In the genomic region with DNA sequence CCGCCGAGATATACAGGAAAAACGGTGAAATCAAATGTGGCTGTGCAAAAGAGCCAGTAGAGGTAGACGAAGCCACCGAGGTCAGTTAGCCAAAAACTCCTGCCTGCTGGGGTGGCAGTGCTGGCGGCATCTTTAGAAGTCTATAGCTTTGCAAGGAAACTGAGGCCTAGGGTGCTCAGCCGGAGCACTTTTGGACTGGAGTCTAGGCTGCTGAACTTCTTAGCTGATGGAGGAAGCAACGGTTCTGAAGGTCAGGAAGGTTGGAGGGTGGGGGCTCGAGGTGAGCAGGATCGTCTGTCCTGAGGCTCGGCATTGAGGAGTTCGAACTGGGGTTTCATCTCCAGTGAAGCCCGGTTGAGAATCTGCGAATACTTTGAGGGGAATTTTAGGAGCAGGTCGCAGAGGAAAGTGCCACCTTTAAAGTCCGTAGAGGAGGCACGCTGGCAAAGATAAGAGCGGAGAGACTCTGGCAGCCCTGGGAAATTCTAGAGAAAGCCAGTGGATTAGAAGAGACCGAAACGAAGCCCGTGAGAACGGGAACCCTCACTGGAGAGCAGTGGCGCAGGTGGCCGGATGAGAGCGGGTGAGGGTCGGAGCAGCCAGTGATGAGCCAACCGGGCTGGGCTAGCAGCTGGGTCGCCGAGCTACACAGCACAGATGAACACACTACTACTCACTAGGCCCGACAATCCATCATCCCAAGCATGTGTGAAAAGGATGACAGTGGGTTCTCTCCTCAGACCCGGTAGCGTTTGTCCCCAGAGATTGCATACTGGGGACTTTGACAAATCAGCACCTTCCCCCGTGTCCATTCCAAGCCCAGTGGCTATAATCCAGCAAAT, we compare ENCODE assay signal across 8 mouse cellular contexts.
DNase-seq lines count a peak whose midpoint lies in the region; ATAC-seq and TF ChIP-seq lines count a peak whose summit lies in the region.

No protein-coding gene starts in this region.

- WGBS in heart, embryonic 14.5 days: 7% methylated on average over 33 of the region's 33 CpGs
- WGBS in limb, embryonic 11.5 days: 1% methylated on average over 33 of the region's 33 CpGs
- 6% methylated on average over 33 of the region's 33 CpGs for WGBS in midbrain, postnatal 0 days

- H3K9me3 ChIP-seq in heart, embryonic 14.5 days (ENCODE audit: control insufficient read depth, low read length): no peaks in the 10 kb centered on the region
- H3K9me3 ChIP-seq in limb, embryonic 11.5 days (ENCODE audit: control insufficient read depth, low read length): no peaks in the 10 kb centered on the region; the same call in 1 of the 2 replicates
- H3K9me3 ChIP-seq in midbrain, postnatal 0 days (ENCODE audit: low read length): no peaks in the 10 kb centered on the region

- peak; percentile 37 for ATAC-seq in activated CD4-positive, CD25-positive, alpha-beta regulatory T cell, adult 4 months
- ATAC-seq in heart, embryonic 14.5 days (ENCODE audit: insufficient number of reproducible peaks, insufficient read depth, low FRiP score, low read depth): no peak
- ATAC-seq in limb, embryonic 11.5 days (ENCODE audit: insufficient number of reproducible peaks, low FRiP score, low TSS enrichment, low read depth): no peak
- peak; percentile 35; the same call in 1 of the 2 replicates for ATAC-seq in midbrain, postnatal 0 days (ENCODE audit: low FRiP score)

- peak overlapping the region; percentile 74 for H3K9ac ChIP-seq in heart, embryonic 14.5 days (ENCODE audit: low read length)
- H3K9ac ChIP-seq in limb, embryonic 11.5 days (ENCODE audit: low read length): peak overlapping the region; percentile 52
- peak overlapping the region; percentile 52 for H3K9ac ChIP-seq in midbrain, postnatal 0 days (replicated peaks; ENCODE audit: low read length, poor library complexity, severe bottlenecking)

- no peaks in the 10 kb centered on the region for H3K36me3 ChIP-seq in heart, embryonic 14.5 days (ENCODE audit: control insufficient read depth, insufficient read depth, low read length)
- no peaks in the 10 kb centered on the region for H3K36me3 ChIP-seq in limb, embryonic 11.5 days (ENCODE audit: control insufficient read depth, insufficient read depth, low read length)
- no peaks in the 10 kb centered on the region for H3K36me3 ChIP-seq in midbrain, postnatal 0 days (ENCODE audit: insufficient read depth, low read length)

- no peaks in the 10 kb centered on the region for H3K27me3 ChIP-seq in heart, embryonic 14.5 days (ENCODE audit: control insufficient read depth, insufficient read depth, low read length)
- H3K27me3 ChIP-seq in limb, embryonic 11.5 days (ENCODE audit: control insufficient read depth, insufficient read depth, low read length): peaks cover 12% of the 10 kb centered on the region
- H3K27me3 ChIP-seq in midbrain, postnatal 0 days (ENCODE audit: insufficient read depth, low read length): no peaks in the 10 kb centered on the region

- H3K4me2 ChIP-seq in heart, embryonic 14.5 days (ENCODE audit: low read length): peak overlapping the region; percentile 80
- H3K4me2 ChIP-seq in limb, embryonic 11.5 days (ENCODE audit: low read depth, severe bottlenecking): peak overlapping the region; percentile 80
- peak overlapping the region; percentile 90 for H3K4me2 ChIP-seq in midbrain, postnatal 0 days (ENCODE audit: low read depth, low read length, poor library complexity, severe bottlenecking)

- peak overlapping the region; percentile 74 for H3K27ac ChIP-seq in layer of hippocampus, adult 2 months
- H3K27ac ChIP-seq in heart, embryonic 14.5 days (replicated peaks in 1 of 2; ENCODE audit: control insufficient read depth in 1 of 2, insufficient read depth in 1 of 2, low read depth in 2 of 2, low read length in 2 of 2): peak overlapping the region in 1 of 2 experiments; percentile 46; a peak in 1 of 4 replicates
- no peak overlapping the region for H3K27ac ChIP-seq in limb, embryonic 11.5 days (replicated peaks; ENCODE audit: low read depth, low read length)
- H3K27ac ChIP-seq in midbrain, postnatal 0 days (ENCODE audit: low read depth, low read length): no peak overlapping the region

- H3K4me3 ChIP-seq in layer of hippocampus, adult 2 months: peak overlapping the region; percentile 66
- H3K4me3 ChIP-seq in heart, embryonic 14.5 days (ENCODE audit: control insufficient read depth in 1 of 2, insufficient read depth in 1 of 2, low read depth in 1 of 2, low read length in 2 of 2): peak overlapping the region; percentile 45 to 46
- peak overlapping the region; percentile 41 for H3K4me3 ChIP-seq in limb, embryonic 11.5 days (ENCODE audit: low read depth, low read length)
- H3K4me3 ChIP-seq in midbrain, postnatal 0 days (ENCODE audit: low read depth, low read length): peak overlapping the region; percentile 45

- no peak for TF ChIP-seq CTCF in layer of hippocampus, adult 2 months (conservative IDR thresholded peaks at IDR 0.05)
- no peak for TF ChIP-seq CTCF in midbrain, postnatal 0 days (IDR thresholded peaks at IDR 0.05)

- H3K4me1 ChIP-seq in heart, embryonic 14.5 days (ENCODE audit: control insufficient read depth in 2 of 2, insufficient read depth in 2 of 2, low read length in 2 of 2): peaks cover 23 to 38% of the 10 kb centered on the region in 2 experiments
- peaks cover 14% of the 10 kb centered on the region for H3K4me1 ChIP-seq in limb, embryonic 11.5 days (ENCODE audit: control insufficient read depth, insufficient read depth, low read length)
- peaks cover 7% of the 10 kb centered on the region; the same call in 1 of the 2 replicates for H3K4me1 ChIP-seq in midbrain, postnatal 0 days (ENCODE audit: insufficient read depth, low read length)

- DNase-seq in layer of hippocampus, adult 2 months (ENCODE audit: low spot score in 2 of 2): no peak
- no peak for DNase-seq in layer of hippocampus, adult 18-20 months (ENCODE audit: low spot score in 2 of 2)
- DNase-seq in limb, embryonic 11.5 days (ENCODE audit: low spot score): peak; percentile 48
- DNase-seq in midbrain, postnatal 0 days (ENCODE audit: low spot score): no peak
- no peak for DNase-seq in urinary bladder, postnatal 4 days (ENCODE audit: low spot score in 2 of 2)
- no peak for DNase-seq in right cerebral cortex, postnatal 4 days

Comparison
In these comparisons a context has a peak if more than half of its experiments do, and no peak if none do; other contexts are left out.
1. ATAC-seq: peak in activated CD4-positive, CD25-positive, alpha-beta regulatory T cell, adult 4 months (single experiment) and midbrain, postnatal 0 days (single experiment); none in heart, embryonic 14.5 days (single experiment) and limb, embryonic 11.5 days (single experiment).
2. Peak in every context shown above with its lines, with median percentiles within 50 percentile points of each other: H3K4me3 ChIP-seq, H3K4me2 ChIP-seq and H3K9ac ChIP-seq.